In genomic region chr11:93309981-93310380, GRCm38 (mm10) we compare ENCODE assay signal across 22 mouse cellular contexts.
"Had no signal": no experiment of that assay in that cellular context is flagged by ENCODE, and none has a peak within 500 bp of the region (broad histone marks: within the 10 kb centered on the region; RNA-seq: fewer than 3 reads in every experiment).

No protein-coding gene starts in this region.

- H3K4me1 ChIP-seq: limb, embryonic 10.5 days; limb, embryonic 13.5 days; liver, embryonic 12.5 days; liver, embryonic 15.5 days; lung, embryonic 15.5 days; megakaryocyte, embryonic 14.5 days; midbrain, embryonic 10.5 days; midbrain, embryonic 13.5 days; neural tube, embryonic 13.5 days; stomach, embryonic 15.5 days had no signal

- H3K27me3 ChIP-seq: limb, embryonic 13.5 days; liver, embryonic 12.5 days; liver, embryonic 15.5 days; lung, embryonic 15.5 days; megakaryocyte, embryonic 14.5 days; midbrain, embryonic 13.5 days; neural tube, embryonic 13.5 days; stomach, embryonic 15.5 days had no signal

- H3K27ac ChIP-seq: limb, embryonic 10.5 days; limb, embryonic 13.5 days; liver, embryonic 12.5 days; liver, embryonic 15.5 days; lung, embryonic 15.5 days; midbrain, embryonic 10.5 days; midbrain, embryonic 13.5 days; neural tube, embryonic 13.5 days; stomach, embryonic 15.5 days had no signal

- H3K9ac ChIP-seq: limb, embryonic 13.5 days; liver, embryonic 12.5 days; liver, embryonic 15.5 days; lung, embryonic 15.5 days; midbrain, embryonic 13.5 days; neural tube, embryonic 13.5 days; stomach, embryonic 15.5 days had no signal

- ATAC-seq: liver, embryonic 12.5 days; midbrain, embryonic 13.5 days; midbrain, embryonic 16.5 days had no signal

- H3K9me3 ChIP-seq: limb, embryonic 10.5 days; limb, embryonic 13.5 days; liver, embryonic 15.5 days; lung, embryonic 15.5 days; midbrain, embryonic 10.5 days; midbrain, embryonic 13.5 days; neural tube, embryonic 13.5 days; stomach, embryonic 15.5 days had no signal

- H3K36me3 ChIP-seq: limb, embryonic 10.5 days; limb, embryonic 13.5 days; liver, embryonic 12.5 days; liver, embryonic 15.5 days; lung, embryonic 15.5 days; midbrain, embryonic 10.5 days; midbrain, embryonic 13.5 days; neural tube, embryonic 13.5 days; stomach, embryonic 15.5 days had no signal

- H3K4me2 ChIP-seq: limb, embryonic 13.5 days; liver, embryonic 12.5 days; liver, embryonic 15.5 days; lung, embryonic 15.5 days; midbrain, embryonic 13.5 days; neural tube, embryonic 13.5 days; stomach, embryonic 15.5 days had no signal

- DNase-seq: kidney, postnatal 14 days; kidney, postnatal 4 days; liver; lung, adult 18-20 months; lung, postnatal 10 days; lung, postnatal 36 days; retina, postnatal 1 day; right cerebral cortex, postnatal 25 days; spleen, adult 18-20 months; thymus, postnatal 25 days had no signal

- H3K4me3 ChIP-seq: limb, embryonic 10.5 days; limb, embryonic 13.5 days; liver, embryonic 12.5 days; liver, embryonic 15.5 days; lung, embryonic 15.5 days; megakaryocyte, embryonic 14.5 days; midbrain, embryonic 10.5 days; midbrain, embryonic 13.5 days; myocyte; neural tube, embryonic 13.5 days; stomach, embryonic 15.5 days had no signal
